Mouse (Mus musculus) testis, postnatal 14 days (tissue): ENCODE results near the gene Gm11060.

ENCODE experiments used
- DNase-seq: peaks from one replicate; pipeline ENCODE4 v3.0.0; 2021; ENCODE audit warnings: low spot score

Gm11060 gene

GRCm38 (mm10) chr2:105117669-105118068 lies 25.9 kb downstream of the Gm11060 start:
- DNase-seq, result no peak

GRCm38 (mm10) chr2:105122216-105122615 lies 30.4 kb downstream of the Gm11060 start:
- no peak for DNase-seq

- no peak for DNase-seq
Measured at GRCm38 (mm10) chr2:105122886-105123285, 31.1 kb downstream of the Gm11060 start.

GRCm38 (mm10) chr2:105123431-105123830 lies 31.6 kb downstream of the Gm11060 start:
- no peak for DNase-seq

GRCm38 (mm10) chr2:105123881-105124280 lies 32.1 kb downstream of the Gm11060 start:
- no peak for DNase-seq

- DNase-seq, result no peak
Measured at GRCm38 (mm10) chr2:105124391-105124790, 32.6 kb downstream of the Gm11060 start.

- no peak for DNase-seq
Measured at GRCm38 (mm10) chr2:105125205-105125604, 33.4 kb downstream of the Gm11060 start.

- DNase-seq, result no peak
Measured at GRCm38 (mm10) chr2:105125641-105126040, 33.8 kb downstream of the Gm11060 start.

GRCm38 (mm10) chr2:105126279-105126678 lies 34.5 kb downstream of the Gm11060 start, which contains the start of gene Wt1:
Gene Wt1 (plus strand): TSS chr2:105126529.
- DNase-seq, result peak; percentile 88

- DNase-seq, result no peak
Measured at GRCm38 (mm10) chr2:105126691-105127530, 35.1 kb downstream of the Gm11060 start.

- DNase-seq, result no peak
Measured at GRCm38 (mm10) chr2:105127531-105128480, 36.0 kb downstream of the Gm11060 start.

GRCm38 (mm10) chr2:105128564-105128963 lies 36.7 kb downstream of the Gm11060 start:
- DNase-seq, result no peak

GRCm38 (mm10) chr2:105130351-105131060 lies 38.7 kb downstream of the Gm11060 start:
- peak; percentile 86 for DNase-seq

GRCm38 (mm10) chr2:105131061-105131810 lies 39.4 kb downstream of the Gm11060 start:
- DNase-seq, result no peak

- no peak for DNase-seq
Measured at GRCm38 (mm10) chr2:105131811-105132100, 39.9 kb downstream of the Gm11060 start.

- no peak for DNase-seq
Measured at GRCm38 (mm10) chr2:105132300-105132699, 40.5 kb downstream of the Gm11060 start.

GRCm38 (mm10) chr2:105132933-105133795 lies 41.3 kb downstream of the Gm11060 start:
- DNase-seq, result no peak

GRCm38 (mm10) chr2:105134296-105134695 lies 42.5 kb downstream of the Gm11060 start:
- no peak for DNase-seq

- no peak for DNase-seq
Measured at GRCm38 (mm10) chr2:105139471-105139870, 47.7 kb downstream of the Gm11060 start.

- no peak for DNase-seq
Measured at GRCm38 (mm10) chr2:105141371-105141770, 49.6 kb downstream of the Gm11060 start.
